In genomic region chr12:112277511-112277910, GRCm38 (mm10) we compare ENCODE assay signal across 17 mouse cellular contexts.
DNase-seq lines count a peak whose midpoint lies in the region; ATAC-seq and TF ChIP-seq lines count a peak whose summit lies in the region.
"Had no signal": no experiment of that assay in that cellular context is flagged by ENCODE, and none has a peak within 500 bp of the region (broad histone marks: within the 10 kb centered on the region; RNA-seq: fewer than 3 reads in every experiment).

No protein-coding gene starts in this region.

- peak overlapping the region; percentile 20; the same call in 1 of the 2 replicates for H3K27ac ChIP-seq in intestine, embryonic 14.5 days (ENCODE audit: low read depth)
- H3K27ac ChIP-seq in intestine, postnatal 0 days (ENCODE audit: low read depth, low read length) = no peak overlapping the region
- H3K27ac ChIP-seq in liver, embryonic 13.5 days = no peak overlapping the region
- H3K27ac ChIP-seq in midbrain, embryonic 14.5 days (replicated peaks; ENCODE audit: low read depth, low read length) = no peak overlapping the region
- H3K27ac ChIP-seq: midbrain, embryonic 15.5 days had no signal

- 47% methylated on average over 14 of the region's 14 CpGs for WGBS in intestine, embryonic 14.5 days
- WGBS in intestine, postnatal 0 days = 57% methylated on average over 14 of the region's 14 CpGs
- WGBS in liver, embryonic 13.5 days (ENCODE audit: insufficient replicate concordance) = 60% methylated on average over 14 of the region's 14 CpGs
- WGBS in midbrain, embryonic 14.5 days = 31% methylated on average over 14 of the region's 14 CpGs

- DNase-seq in intestine, embryonic 14.5 days (ENCODE audit: low spot score) = no peak
- DNase-seq in MN1 (ENCODE audit: low spot score) = peak; percentile 45
- peak; percentile 35 for DNase-seq in embryo, embryonic 9.5 days (ENCODE audit: extremely low spot score)
- DNase-seq in liver, embryonic 13.5 days = no peak
- no peak for DNase-seq in gastrocnemius, postnatal 25 days
- no peak for DNase-seq in right cerebral cortex, postnatal 4 days
- no peak for DNase-seq in midbrain, embryonic 14.5 days
- DNase-seq: adrenal gland, adult 2 months; B cell, adult 2 months; cerebellum, adult 11-12 months; cerebellum, postnatal 36 days; gastrocnemius, postnatal 36 days; lung, embryonic 14.5 days had no signal

- ATAC-seq in intestine, embryonic 14.5 days (replicated peaks; ENCODE audit: low FRiP score, low TSS enrichment, low read depth) = no peak
- ATAC-seq in intestine, postnatal 0 days = no peak
- peak; percentile 37; the same call in 1 of the 2 replicates for ATAC-seq in liver, embryonic 13.5 days (ENCODE audit: low read depth)
- no peak for ATAC-seq in midbrain, embryonic 14.5 days (ENCODE audit: low FRiP score, low TSS enrichment)
- ATAC-seq: hindbrain, embryonic 16.5 days; midbrain, embryonic 15.5 days had no signal

- no peaks in the 10 kb centered on the region for H3K27me3 ChIP-seq in intestine, embryonic 14.5 days (replicated peaks; ENCODE audit: control insufficient read depth, insufficient read depth, low read length)
- H3K27me3 ChIP-seq in intestine, postnatal 0 days (replicated peaks; ENCODE audit: control insufficient read depth, insufficient read depth, low read length) = no peaks in the 10 kb centered on the region
- H3K27me3 ChIP-seq in liver, embryonic 13.5 days = no peaks in the 10 kb centered on the region
- peaks cover 7% of the 10 kb centered on the region; the same call in 1 of the 2 replicates for H3K27me3 ChIP-seq in midbrain, embryonic 14.5 days (ENCODE audit: control insufficient read depth, insufficient read depth, low read length)
- H3K27me3 ChIP-seq: midbrain, embryonic 15.5 days had no signal

- no peak for TF ChIP-seq CTCF in intestine, postnatal 0 days (IDR thresholded peaks at IDR 0.05; ENCODE audit: low read depth)

- H3K4me2 ChIP-seq in intestine, embryonic 14.5 days (ENCODE audit: low read length) = no peak overlapping the region
- H3K4me2 ChIP-seq in intestine, postnatal 0 days (replicated peaks; ENCODE audit: low read depth) = no peak overlapping the region
- no peak overlapping the region for H3K4me2 ChIP-seq in liver, embryonic 13.5 days
- H3K4me2 ChIP-seq in midbrain, embryonic 14.5 days (ENCODE audit: low read length) = no peak overlapping the region
- H3K4me2 ChIP-seq: heart, embryonic 11.5 days; lung, embryonic 14.5 days; midbrain, embryonic 15.5 days had no signal

- H3K9ac ChIP-seq in intestine, embryonic 14.5 days (ENCODE audit: low read length) = no peak overlapping the region
- H3K9ac ChIP-seq in intestine, postnatal 0 days (ENCODE audit: low read depth, low read length) = no peak overlapping the region
- no peak overlapping the region for H3K9ac ChIP-seq in liver, embryonic 13.5 days
- no peak overlapping the region for H3K9ac ChIP-seq in midbrain, embryonic 14.5 days (replicated peaks; ENCODE audit: low read length)
- H3K9ac ChIP-seq: lung, embryonic 14.5 days; midbrain, embryonic 15.5 days had no signal

- H3K36me3 ChIP-seq in intestine, embryonic 14.5 days (ENCODE audit: control insufficient read depth, insufficient read depth, low read length) = no peaks in the 10 kb centered on the region
- no peaks in the 10 kb centered on the region for H3K36me3 ChIP-seq in intestine, postnatal 0 days (ENCODE audit: control insufficient read depth, insufficient read depth)
- no peaks in the 10 kb centered on the region for H3K36me3 ChIP-seq in liver, embryonic 13.5 days
- no peaks in the 10 kb centered on the region for H3K36me3 ChIP-seq in midbrain, embryonic 14.5 days (ENCODE audit: control insufficient read depth, insufficient read depth, low read length)
- H3K36me3 ChIP-seq: midbrain, embryonic 15.5 days had no signal

- H3K9me3 ChIP-seq in intestine, embryonic 14.5 days (ENCODE audit: control insufficient read depth, low read length) = no peaks in the 10 kb centered on the region
- H3K9me3 ChIP-seq in intestine, postnatal 0 days (ENCODE audit: control insufficient read depth) = no peaks in the 10 kb centered on the region
- H3K9me3 ChIP-seq in liver, embryonic 13.5 days (replicated peaks) = no peaks in the 10 kb centered on the region
- H3K9me3 ChIP-seq in midbrain, embryonic 14.5 days (ENCODE audit: control insufficient read depth, low read length) = no peaks in the 10 kb centered on the region
- H3K9me3 ChIP-seq: midbrain, embryonic 15.5 days had no signal

- no peak overlapping the region for H3K4me3 ChIP-seq in intestine, embryonic 14.5 days (ENCODE audit: low read depth, low read length)
- no peak overlapping the region for H3K4me3 ChIP-seq in intestine, postnatal 0 days (ENCODE audit: low read depth, low read length)
- H3K4me3 ChIP-seq in liver, embryonic 13.5 days (replicated peaks) = no peak overlapping the region
- no peak overlapping the region for H3K4me3 ChIP-seq in midbrain, embryonic 14.5 days (replicated peaks; ENCODE audit: low read depth, low read length)
- H3K4me3 ChIP-seq: midbrain, embryonic 15.5 days had no signal

- no peaks in the 10 kb centered on the region; the same call in 1 of the 2 replicates for H3K4me1 ChIP-seq in intestine, embryonic 14.5 days (replicated peaks; ENCODE audit: control insufficient read depth, insufficient read depth, low read length)
- no peaks in the 10 kb centered on the region for H3K4me1 ChIP-seq in intestine, postnatal 0 days (replicated peaks; ENCODE audit: control insufficient read depth, insufficient read depth, low read length)
- H3K4me1 ChIP-seq in liver, embryonic 13.5 days (replicated peaks) = peaks cover 6% of the 10 kb centered on the region; the same call in 1 of the 2 replicates
- H3K4me1 ChIP-seq in midbrain, embryonic 14.5 days (ENCODE audit: control insufficient read depth, insufficient read depth, low read length) = peaks cover 40% of the 10 kb centered on the region

Comparison
In these comparisons a context has a peak if more than half of its experiments do, and no peak if none do; other contexts are left out.
1. DNase-seq: peak in MN1 (single experiment) and embryo, embryonic 9.5 days (single experiment); none in intestine, embryonic 14.5 days (single experiment), liver, embryonic 13.5 days (single experiment), gastrocnemius, postnatal 25 days (single experiment), right cerebral cortex, postnatal 4 days (single experiment) and midbrain, embryonic 14.5 days (single experiment).